Mouse (Mus musculus): ENCODE data around the gene Gpatch8. TPM values are rescaled to one million over a fixed set of nuclear protein-coding genes. Genes with fewer than 3 reads are reported as not detected.

Gene Gpatch8
- polyA plus RNA-seq, 2 experiments = 38.2 to 43.0 TPM

GRCm38 (mm10) chr11:102558704-102559103, 2.5 kb upstream of the Gpatch8 start:
- no peak for TF ChIP-seq POLR2A (IDR thresholded peaks at IDR 0.05; ENCODE audit: borderline replicate concordance, extremely low read depth, insufficient read depth, insufficient read length)
- no peaks in the 10 kb centered on the region for H3K9me3 ChIP-seq (ENCODE audit: control insufficient read depth, low read length)
- no peak overlapping the region for H3K27ac ChIP-seq (replicated peaks; ENCODE audit: low read depth, low read length)
- no peaks in the 10 kb centered on the region for H3K27me3 ChIP-seq (ENCODE audit: control insufficient read depth, insufficient read depth, low read length)
- DNase-seq (ENCODE audit: low spot score) = no peak
- H3K9ac ChIP-seq (ENCODE audit: low read depth, low read length, severe bottlenecking) = no peak overlapping the region
- no peak for ATAC-seq (ENCODE audit: low FRiP score, low read depth)
- peaks cover 12% of the 10 kb centered on the region for H3K4me1 ChIP-seq (ENCODE audit: control insufficient read depth, insufficient read depth, low read length)
- H3K36me3 ChIP-seq (ENCODE audit: control insufficient read depth, insufficient read depth, low read length) = no peaks in the 10 kb centered on the region
- WGBS = 81% methylated on average over 3 of the region's 5 CpGs
- H3K4me3 ChIP-seq (replicated peaks; ENCODE audit: low read length) = no peak overlapping the region
- H3K4me2 ChIP-seq (replicated peaks; ENCODE audit: low read depth, low read length, severe bottlenecking) = no peak overlapping the region

GRCm38 (mm10) chr11:102557386-102557785, 1.2 kb upstream of the Gpatch8 start:
- DNase-seq (ENCODE audit: low spot score) (no peak), ATAC-seq (ENCODE audit: low FRiP score, low read depth) (no peak)
- no peak overlapping the region for H3K27ac ChIP-seq (replicated peaks; ENCODE audit: low read depth, low read length)
- no peaks in the 10 kb centered on the region for H3K36me3 ChIP-seq (ENCODE audit: control insufficient read depth, insufficient read depth, low read length)
- 93% methylated on average over 1 of the region's 1 CpGs for WGBS
- H3K27me3 ChIP-seq (ENCODE audit: control insufficient read depth, insufficient read depth, low read length) = no peaks in the 10 kb centered on the region
- H3K4me2 ChIP-seq (replicated peaks; ENCODE audit: low read depth, low read length, severe bottlenecking) = no peak overlapping the region
- no peak overlapping the region for H3K4me3 ChIP-seq (replicated peaks; ENCODE audit: low read length)
- no peaks in the 10 kb centered on the region for H3K9me3 ChIP-seq (ENCODE audit: control insufficient read depth, low read length)
- TF ChIP-seq POLR2A (IDR thresholded peaks at IDR 0.05; ENCODE audit: borderline replicate concordance, extremely low read depth, insufficient read depth, insufficient read length) = no peak
- peaks cover 14% of the 10 kb centered on the region for H3K4me1 ChIP-seq (ENCODE audit: control insufficient read depth, insufficient read depth, low read length)
- no peak overlapping the region for H3K9ac ChIP-seq (ENCODE audit: low read depth, low read length, severe bottlenecking)

GRCm38 (mm10) chr11:102556716-102557074, 503 bp upstream of the Gpatch8 start:
- Histone ChIP-seq H3K9ac (ENCODE audit: low read depth, low read length, severe bottlenecking) (peak overlapping the region; percentile 98; the same call in 1 of the 2 replicates), H3K4me1 (ENCODE audit: control insufficient read depth, insufficient read depth, low read length) (peaks cover 14% of the 10 kb centered on the region), H3K27me3 (ENCODE audit: control insufficient read depth, insufficient read depth, low read length) (no peaks in the 10 kb centered on the region), H3K4me2 (replicated peaks; ENCODE audit: low read depth, low read length, severe bottlenecking) (peak overlapping the region; percentile 56), H3K9me3 (ENCODE audit: control insufficient read depth, low read length) (no peaks in the 10 kb centered on the region), H3K36me3 (ENCODE audit: control insufficient read depth, insufficient read depth, low read length) (no peaks in the 10 kb centered on the region), H3K27ac (replicated peaks; ENCODE audit: low read depth, low read length) (peak overlapping the region; percentile 93; the same call in 1 of the 2 replicates), H3K4me3 (replicated peaks; ENCODE audit: low read length) (peak overlapping the region; percentile 95)
- DNase-seq (ENCODE audit: low spot score) (no peak), ATAC-seq (ENCODE audit: low FRiP score, low read depth) (no peak)
- WGBS = 8% methylated on average over 3 of the region's 3 CpGs
- no peak for TF ChIP-seq POLR2A (IDR thresholded peaks at IDR 0.05; ENCODE audit: borderline replicate concordance, extremely low read depth, insufficient read depth, insufficient read length)

DNA sequence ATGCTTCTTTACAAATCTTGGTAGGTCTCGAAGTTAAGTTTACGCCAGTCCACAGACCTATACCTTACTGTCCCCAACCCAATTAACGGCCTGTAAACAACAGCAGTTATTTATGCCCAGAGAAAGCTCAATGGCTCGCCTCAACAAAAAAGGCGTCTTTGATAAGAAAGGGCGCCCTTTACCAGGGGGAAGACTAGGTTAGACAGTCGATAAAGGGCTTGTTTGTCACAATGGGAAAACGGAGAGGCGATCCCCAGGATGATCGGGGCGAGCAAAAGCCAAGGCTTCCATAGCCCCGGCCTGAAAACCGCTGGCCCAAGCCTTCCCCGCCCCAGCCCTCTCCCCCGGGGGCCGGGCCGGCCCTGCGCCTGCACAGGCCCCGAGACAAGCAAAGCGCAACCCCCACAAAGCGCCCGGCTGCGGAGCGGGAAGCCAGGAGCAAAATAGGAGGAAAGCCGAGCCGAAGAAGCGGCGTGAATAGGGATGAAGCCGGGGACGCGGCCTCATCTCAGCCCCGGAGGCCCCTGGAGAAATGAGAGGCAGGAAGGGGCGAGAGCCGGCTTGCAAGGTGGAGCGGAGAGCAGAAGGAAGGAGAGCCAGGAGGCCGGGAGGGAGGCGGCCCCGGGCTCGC, 677 bp downstream of the Gpatch8 start:
- H3K4me1 ChIP-seq (ENCODE audit: control insufficient read depth, insufficient read depth, low read length) = peaks cover 14% of the 10 kb centered on the region
- H3K27ac ChIP-seq (replicated peaks; ENCODE audit: low read depth, low read length) = peak overlapping the region; percentile 93
- peak overlapping the region; percentile 95 for H3K4me3 ChIP-seq (replicated peaks; ENCODE audit: low read length)
- H3K36me3 ChIP-seq (ENCODE audit: control insufficient read depth, insufficient read depth, low read length) = no peaks in the 10 kb centered on the region
- no peak for TF ChIP-seq POLR2A (IDR thresholded peaks at IDR 0.05; ENCODE audit: borderline replicate concordance, extremely low read depth, insufficient read depth, insufficient read length)
- H3K27me3 ChIP-seq (ENCODE audit: control insufficient read depth, insufficient read depth, low read length) = no peaks in the 10 kb centered on the region
- no peak for DNase-seq (ENCODE audit: low spot score)
- H3K9ac ChIP-seq (ENCODE audit: low read depth, low read length, severe bottlenecking) = peak overlapping the region; percentile 98
- ATAC-seq (ENCODE audit: low FRiP score, low read depth) = peak; percentile 33
- peak overlapping the region; percentile 73 for H3K4me2 ChIP-seq (replicated peaks; ENCODE audit: low read depth, low read length, severe bottlenecking)
- WGBS = under 1% methylated on average over 37 of the region's 39 CpGs
- no peaks in the 10 kb centered on the region for H3K9me3 ChIP-seq (ENCODE audit: control insufficient read depth, low read length)

GRCm38 (mm10) chr11:102552051-102552450, 4.1 kb downstream of the Gpatch8 start:
- WGBS = 84% methylated on average over 3 of the region's 3 CpGs
- peaks cover 14% of the 10 kb centered on the region for H3K4me1 ChIP-seq (ENCODE audit: control insufficient read depth, insufficient read depth, low read length)
- no peak overlapping the region for H3K4me3 ChIP-seq (replicated peaks; ENCODE audit: low read length)
- H3K36me3 ChIP-seq (ENCODE audit: control insufficient read depth, insufficient read depth, low read length) = peaks cover 7% of the 10 kb centered on the region
- DNase-seq (ENCODE audit: low spot score) (no peak), ATAC-seq (ENCODE audit: low FRiP score, low read depth) (no peak)
- H3K4me2 ChIP-seq (replicated peaks; ENCODE audit: low read depth, low read length, severe bottlenecking) = no peak overlapping the region
- H3K27me3 ChIP-seq (ENCODE audit: control insufficient read depth, insufficient read depth, low read length) = no peaks in the 10 kb centered on the region
- no peak for TF ChIP-seq POLR2A (IDR thresholded peaks at IDR 0.05; ENCODE audit: borderline replicate concordance, extremely low read depth, insufficient read depth, insufficient read length)
- H3K9ac ChIP-seq (ENCODE audit: low read depth, low read length, severe bottlenecking) = no peak overlapping the region
- H3K27ac ChIP-seq (replicated peaks; ENCODE audit: low read depth, low read length) = no peak overlapping the region
- no peaks in the 10 kb centered on the region for H3K9me3 ChIP-seq (ENCODE audit: control insufficient read depth, low read length)

Data from limb, embryonic 14.5 days (tissue).